Mouse (Mus musculus) lung, embryonic 15.5 days (tissue): Measurements from ENCODE around the gene Nup153. TPM values are rescaled to one million over a fixed set of nuclear protein-coding genes. Genes with fewer than 3 reads are reported as not detected.

Source experiments
- ATAC-seq: fragments of 200-750 bp; cut with Nextera tagmentation; 2 replicates; pipeline ENCODE4 v1.8.0; 2017; ENCODE audit warnings: moderate number of reproducible peaks, borderline replicate concordance; ENCODE audit not compliant: low FRiP score, low TSS enrichment; ENCODE audit errors: extremely low read depth
- H3K27ac ChIP-seq: fragments of 300-500 bp; sonication (generic); 2 replicates; pipeline ENCODE4 v1.5.1; 2015; ENCODE audit warnings: moderate library complexity, mild to moderate bottlenecking, inconsistent platforms
- H3K27me3 ChIP-seq: fragments of 300-500 bp; sonication (generic); 2 replicates; pipeline ENCODE4 v1.6.1; 2015; ENCODE audit warnings: inconsistent platforms
- H3K36me3 ChIP-seq: fragments of 300-500 bp; sonication (generic); 2 replicates; pipeline ENCODE4 v1.6.1; 2015; ENCODE audit warnings: inconsistent platforms
- H3K4me1 ChIP-seq: fragments of 300-500 bp; sonication (generic); 2 replicates; pipeline ENCODE4 v1.6.1; 2015; ENCODE audit warnings: inconsistent platforms
- H3K4me2 ChIP-seq: fragments of 300-500 bp; sonication (generic); 2 replicates; pipeline ENCODE4 v1.6.1; 2015; ENCODE audit warnings: inconsistent platforms, mild to moderate bottlenecking, moderate library complexity
- H3K4me3 ChIP-seq: fragments of 300-500 bp; sonication (generic); 2 replicates; pipeline ENCODE4 v1.5.1; 2015; ENCODE audit warnings: mild to moderate bottlenecking, inconsistent platforms
- H3K9ac ChIP-seq: fragments of 300-500 bp; sonication (generic); 2 replicates; pipeline ENCODE4 v1.6.1; 2015; ENCODE audit warnings: inconsistent platforms
- H3K9me3 ChIP-seq: fragments of 300-500 bp; sonication (generic); 2 replicates; pipeline ENCODE4 v1.6.1; 2016; ENCODE audit warnings: inconsistent platforms
- WGBS: fragments of 180-500 bp; shearing (Covaris S2); methylation state at CpG from one replicate; pipeline ENCODE4 v1.1.7; 2015; 5-methylcytosine and 5-hydroxymethylcytosine counted together
- polyA plus RNA-seq: library from polyadenylated mRNA; unstranded; fragments of >200 nt; fragmentation: Nextera tagmentation; extraction: Ambion mirVana; gene quantifications from 2 replicates; pipeline ENCODE4 v1.2.1, GENCODE M21; 2015

Gene Nup153
- polyA plus RNA-seq, 1 experiment from 2014 or later: 25.6 TPM

- no peak for ATAC-seq
- 32% methylated on average over 4 of the region's 4 CpGs for WGBS
- Histone ChIP-seq H3K27ac (no peak overlapping the region), H3K9me3 (no peaks in the 10 kb centered on the region), H3K27me3 (no peaks in the 10 kb centered on the region), H3K4me2 (no peak overlapping the region), H3K36me3 (no peaks in the 10 kb centered on the region), H3K9ac (no peak overlapping the region), H3K4me3 (no peak overlapping the region), H3K4me1 (peaks cover 2% of the 10 kb centered on the region; the same call in 1 of the 2 replicates)
Measured at GRCm38 (mm10) chr13:46663461-46663964, 64.2 kb downstream of the Nup153 start.

- ATAC-seq: no peak
- Histone ChIP-seq H3K4me2 (no peak overlapping the region), H3K9ac (no peak overlapping the region), H3K4me3 (no peak overlapping the region), H3K9me3 (no peaks in the 10 kb centered on the region), H3K36me3 (no peaks in the 10 kb centered on the region), H3K4me1 (no peaks in the 10 kb centered on the region), H3K27me3 (no peaks in the 10 kb centered on the region), H3K27ac (no peak overlapping the region)
- WGBS: 81% methylated on average over 5 of the region's 5 CpGs
Measured at GRCm38 (mm10) chr13:46659211-46659610, 68.5 kb downstream of the Nup153 start.

GRCm38 (mm10) chr13:46654566-46654965 is 73.2 kb downstream of the Nup153 start:
- H3K9ac ChIP-seq: no peak overlapping the region
- WGBS: 82% methylated on average over 5 of the region's 5 CpGs
- no peak overlapping the region for H3K27ac ChIP-seq
- H3K4me2 ChIP-seq: no peak overlapping the region
- H3K9me3 ChIP-seq: no peaks in the 10 kb centered on the region
- no peaks in the 10 kb centered on the region for H3K27me3 ChIP-seq
- H3K4me1 ChIP-seq: no peaks in the 10 kb centered on the region
- ATAC-seq: no peak
- no peak overlapping the region for H3K4me3 ChIP-seq
- H3K36me3 ChIP-seq: no peaks in the 10 kb centered on the region

- Histone ChIP-seq H3K9me3 (no peaks in the 10 kb centered on the region), H3K27me3 (no peaks in the 10 kb centered on the region), H3K4me3 (no peak overlapping the region), H3K9ac (no peak overlapping the region), H3K4me1 (no peaks in the 10 kb centered on the region), H3K27ac (no peak overlapping the region), H3K36me3 (no peaks in the 10 kb centered on the region), H3K4me2 (no peak overlapping the region)
- WGBS: 70% methylated on average over 4 of the region's 4 CpGs
- ATAC-seq: no peak
Measured at GRCm38 (mm10) chr13:46653671-46654070, 74.1 kb downstream of the Nup153 start.

GRCm38 (mm10) chr13:46652671-46653070 is 75.1 kb downstream of the Nup153 start:
- WGBS: 70% methylated on average over 7 of the region's 7 CpGs
- H3K27ac ChIP-seq: no peak overlapping the region

GRCm38 (mm10) chr13:46651853-46652252 is 75.9 kb downstream of the Nup153 start:
- Histone ChIP-seq H3K9me3 (no peaks in the 10 kb centered on the region), H3K4me2 (no peak overlapping the region), H3K27me3 (no peaks in the 10 kb centered on the region), H3K9ac (no peak overlapping the region), H3K4me1 (no peaks in the 10 kb centered on the region), H3K36me3 (no peaks in the 10 kb centered on the region), H3K4me3 (no peak overlapping the region), H3K27ac (no peak overlapping the region)
- 81% methylated on average over 7 of the region's 7 CpGs for WGBS
- no peak for ATAC-seq

More at GRCm38 (mm10) chr13:46652671-46653070, 75.1 kb downstream of the Nup153 start:
- Histone ChIP-seq H3K4me3 (no peak overlapping the region), H3K9me3 (no peaks in the 10 kb centered on the region), H3K36me3 (no peaks in the 10 kb centered on the region), H3K9ac (no peak overlapping the region), H3K4me2 (no peak overlapping the region), H3K27me3 (no peaks in the 10 kb centered on the region), H3K4me1 (no peaks in the 10 kb centered on the region)
- ATAC-seq: no peak

- H3K4me3 ChIP-seq: no peak overlapping the region
- no peaks in the 10 kb centered on the region for H3K4me1 ChIP-seq
- H3K9me3 ChIP-seq: no peaks in the 10 kb centered on the region
- no peaks in the 10 kb centered on the region for H3K36me3 ChIP-seq
- no peak overlapping the region for H3K27ac ChIP-seq
- ATAC-seq: no peak
- no peak overlapping the region for H3K4me2 ChIP-seq
- no peak overlapping the region for H3K9ac ChIP-seq
- 85% methylated on average over 6 of the region's 6 CpGs for WGBS
- H3K27me3 ChIP-seq: no peaks in the 10 kb centered on the region
Measured at GRCm38 (mm10) chr13:46645476-46645875, 82.3 kb downstream of the Nup153 start.

GRCm38 (mm10) chr13:46644175-46644574 is 83.6 kb downstream of the Nup153 start:
- no peak for ATAC-seq
- H3K4me2 ChIP-seq: no peak overlapping the region
- H3K36me3 ChIP-seq: no peaks in the 10 kb centered on the region
- H3K4me3 ChIP-seq: no peak overlapping the region
- H3K27ac ChIP-seq: no peak overlapping the region
- H3K9me3 ChIP-seq: no peaks in the 10 kb centered on the region
- no peak overlapping the region for H3K9ac ChIP-seq
- 80% methylated on average over 6 of the region's 6 CpGs for WGBS
- no peaks in the 10 kb centered on the region for H3K27me3 ChIP-seq
- H3K4me1 ChIP-seq: no peaks in the 10 kb centered on the region

GRCm38 (mm10) chr13:46642318-46642717 is 85.4 kb downstream of the Nup153 start:
- no peaks in the 10 kb centered on the region for H3K4me1 ChIP-seq
- H3K9ac ChIP-seq: no peak overlapping the region
- 83% methylated on average over 4 of the region's 4 CpGs for WGBS
- H3K27me3 ChIP-seq: no peaks in the 10 kb centered on the region
- no peak for ATAC-seq
- no peak overlapping the region for H3K4me3 ChIP-seq
- H3K36me3 ChIP-seq: no peaks in the 10 kb centered on the region
- no peak overlapping the region for H3K27ac ChIP-seq
- no peak overlapping the region for H3K4me2 ChIP-seq
- H3K9me3 ChIP-seq: no peaks in the 10 kb centered on the region

GRCm38 (mm10) chr13:46640608-46641468 is 86.9 kb downstream of the Nup153 start:
- Histone ChIP-seq H3K4me3 (no peak overlapping the region), H3K9ac (no peak overlapping the region), H3K4me2 (no peak overlapping the region), H3K27me3 (no peaks in the 10 kb centered on the region), H3K9me3 (no peaks in the 10 kb centered on the region), H3K36me3 (no peaks in the 10 kb centered on the region), H3K27ac (no peak overlapping the region), H3K4me1 (no peaks in the 10 kb centered on the region)
- WGBS: 82% methylated on average over 10 of the region's 10 CpGs
- ATAC-seq: no peak

GRCm38 (mm10) chr13:46634133-46634488 is 93.6 kb downstream of the Nup153 start:
- no peaks in the 10 kb centered on the region for H3K27me3 ChIP-seq
- ATAC-seq: no peak
- H3K4me1 ChIP-seq: no peaks in the 10 kb centered on the region
- no peak overlapping the region for H3K4me3 ChIP-seq
- no peak overlapping the region for H3K27ac ChIP-seq
- no peak overlapping the region for H3K4me2 ChIP-seq
- H3K9me3 ChIP-seq: no peaks in the 10 kb centered on the region
- H3K36me3 ChIP-seq: no peaks in the 10 kb centered on the region
- H3K9ac ChIP-seq: no peak overlapping the region
- WGBS: 52% methylated on average over 6 of the region's 6 CpGs

GRCm38 (mm10) chr13:46633320-46634132 is 94.2 kb downstream of the Nup153 start:
- 54% methylated on average over 18 of the region's 18 CpGs for WGBS
- H3K4me2 ChIP-seq: no peak overlapping the region

More at GRCm38 (mm10) chr13:46633320-46634132, 94.2 kb downstream of the Nup153 start:
- H3K36me3 ChIP-seq: no peaks in the 10 kb centered on the region
- H3K9ac ChIP-seq: no peak overlapping the region
- H3K27me3 ChIP-seq: no peaks in the 10 kb centered on the region
- no peak overlapping the region for H3K4me3 ChIP-seq
- no peak overlapping the region for H3K27ac ChIP-seq
- H3K9me3 ChIP-seq: no peaks in the 10 kb centered on the region
- no peak for ATAC-seq
- no peaks in the 10 kb centered on the region for H3K4me1 ChIP-seq
